Mouse (Mus musculus) inflammation-experienced regulatory T-cells, adult 6 months (primary cell): Measurements from ENCODE around the gene Mctp2. TPM values are rescaled to one million over a fixed set of nuclear protein-coding genes. Genes with fewer than 3 reads are reported as not detected.
"Not testable (repeated sequence)": the region's sequence is repeated elsewhere in the genome, so short reads cannot be mapped to it uniquely, and the experiment has no call there.

Source experiments
- ATAC-seq: one replicate; pipeline ENCODE4 v1.8.0; 2017
- polyA plus RNA-seq, 3 experiments: library from polyadenylated mRNA; unstranded; fragments of 100-300 nt; shearing (Covaris generic); gene quantifications; one replicate each; pipeline ENCODE4 v1.2.1; 2017

Gene Mctp2
- polyA plus RNA-seq, 3 experiments from 2014 or later, result 3.2 to 7.3 (median 5.4) TPM

- ATAC-seq, result peak; percentile 94
These were observed 36.4 kb downstream of the Mctp2 start for GRCm38 (mm10) chr7:72269994-72270393.

GRCm38 (mm10) chr7:72260766-72261655, 45.4 kb downstream of the Mctp2 start:
- ATAC-seq, result peak; percentile 48

- ATAC-seq, result no peak
These were observed 47.4 kb downstream of the Mctp2 start for GRCm38 (mm10) chr7:72259045-72259444.

GRCm38 (mm10) chr7:72250326-72250725, 56.1 kb downstream of the Mctp2 start:
- not testable (repeated sequence) for ATAC-seq

- no peak for ATAC-seq
These were observed 65.1 kb downstream of the Mctp2 start for GRCm38 (mm10) chr7:72241269-72241668.

GRCm38 (mm10) chr7:72239782-72240493, 66.5 kb downstream of the Mctp2 start:
- ATAC-seq, result peak; percentile 83

- peak; percentile 70 for ATAC-seq
These were observed 67.8 kb downstream of the Mctp2 start for GRCm38 (mm10) chr7:72238575-72238974.

GRCm38 (mm10) chr7:72234433-72234998, 71.9 kb downstream of the Mctp2 start:
- ATAC-seq, result no peak

GRCm38 (mm10) chr7:72231182-72231877, 75.1 kb downstream of the Mctp2 start:
- ATAC-seq, result no peak

GRCm38 (mm10) chr7:72229925-72230324, 76.5 kb downstream of the Mctp2 start:
- ATAC-seq, result no peak

GRCm38 (mm10) chr7:72223558-72223957, 82.8 kb downstream of the Mctp2 start:
- ATAC-seq, result no peak

GRCm38 (mm10) chr7:72222532-72222931, 83.9 kb downstream of the Mctp2 start:
- no peak for ATAC-seq

GRCm38 (mm10) chr7:72218048-72218447, 88.4 kb downstream of the Mctp2 start:
- ATAC-seq, result no peak

GRCm38 (mm10) chr7:72215563-72216215, 90.7 kb downstream of the Mctp2 start:
- ATAC-seq, result no peak

- ATAC-seq, result no peak
These were observed 96.2 kb downstream of the Mctp2 start for GRCm38 (mm10) chr7:72210201-72210600.

GRCm38 (mm10) chr7:72209296-72209695, 97.1 kb downstream of the Mctp2 start:
- ATAC-seq, result no peak

- no peak for ATAC-seq
These were observed 99.6 kb downstream of the Mctp2 start for GRCm38 (mm10) chr7:72206841-72207240.

- ATAC-seq, result no peak
These were observed 110.7 kb downstream of the Mctp2 start for GRCm38 (mm10) chr7:72195709-72196108.

GRCm38 (mm10) chr7:72193304-72193703, 113.1 kb downstream of the Mctp2 start:
- ATAC-seq, result no peak

GRCm38 (mm10) chr7:72181651-72182050, 124.8 kb downstream of the Mctp2 start:
- ATAC-seq, result no peak

GRCm38 (mm10) chr7:72169320-72169719, 137.1 kb downstream of the Mctp2 start:
- ATAC-seq, result no peak
